Mouse (Mus musculus) lung, postnatal 0 days (tissue): ENCODE measurements at regions not wholly inside any gene's neighbourhood (a gene's known extent, or its start where the extent isn't known, plus 50 kb on each side); places are given as distances from the start of the nearest gene placed in this dataset.

Source experiments
- CTCF ChIP-seq: IDR thresholded peaks from 2 replicates; pipeline ENCODE4 v1.5.1; 2016; ENCODE audit warnings: antibody characterized with exemption, mild to moderate bottlenecking
- EP300 ChIP-seq: IDR thresholded peaks from 2 replicates; pipeline ENCODE4 v1.6.1; 2016; ENCODE audit warnings: antibody characterized with exemption, mild to moderate bottlenecking, control low read depth

- TF ChIP-seq EP300 (no peak), CTCF (no peak)
Measured at GRCm38 (mm10) chr13:107720874-107721574, 323.2 kb upstream of the Smim15 start.
